Comparison of ENCODE assay signal across 8 mouse cellular contexts in the genomic region with DNA sequence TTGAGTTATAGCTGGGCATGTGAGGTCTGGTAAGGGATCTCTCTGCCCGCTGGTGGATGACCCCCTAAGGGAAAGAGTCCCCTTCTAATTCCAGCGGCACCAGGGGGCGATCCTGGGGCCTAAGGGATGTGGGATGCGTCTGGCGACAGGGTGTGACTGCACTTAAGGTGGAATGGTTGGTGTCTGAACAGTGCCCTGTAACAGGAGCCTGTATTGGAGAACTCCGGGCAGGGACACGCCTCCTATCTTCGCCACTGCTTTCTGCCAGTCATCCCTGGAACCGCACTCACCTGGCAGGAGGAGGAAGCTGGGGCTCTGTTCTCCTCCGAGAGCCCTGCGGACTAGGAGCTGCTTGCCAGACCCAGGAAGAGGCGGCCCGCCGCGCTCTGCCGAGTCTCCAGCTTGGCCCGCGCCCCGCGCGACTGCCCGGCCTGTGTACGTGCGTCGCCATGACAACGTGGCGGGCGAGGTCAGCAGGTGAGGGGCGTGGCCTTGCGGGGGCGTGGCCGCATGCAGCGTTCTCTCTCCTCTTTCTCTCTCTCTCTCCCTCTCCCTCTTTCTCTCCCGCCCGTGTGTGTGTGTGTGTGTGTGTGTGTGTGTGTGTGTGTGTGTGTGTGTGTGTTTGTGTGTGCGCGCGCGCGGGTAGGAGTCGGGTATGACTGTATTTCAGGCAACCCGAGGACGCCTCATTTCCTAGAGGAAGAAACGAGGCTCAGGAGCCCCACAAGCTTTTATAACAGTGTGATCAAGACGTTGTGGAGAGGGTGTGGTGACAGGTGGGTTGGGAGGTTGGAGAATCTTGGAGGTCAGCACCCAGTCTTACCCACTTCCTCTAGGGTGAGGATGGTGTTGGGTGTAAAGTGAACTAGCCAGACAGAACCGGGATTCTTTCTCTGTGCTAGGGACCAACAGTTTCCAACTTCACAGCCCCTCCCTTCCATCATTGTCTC. TPM values are rescaled to one million over a fixed set of nuclear protein-coding genes. Genes with fewer than 3 reads are reported as not detected.
A peak's percentile ranks its signal among the peaks of the same experiment; 100 is the strongest.
DNase-seq lines count a peak whose midpoint lies in the region; ATAC-seq lines count a peak whose summit lies in the region.

A gene (minus strand): TSS at position 424 of the 950 bp plus-strand sequence.

- H3K9me3 ChIP-seq in hindbrain, embryonic 16.5 days (ENCODE audit: control insufficient read depth, low read length), result no peaks in the 10 kb centered on the region
- H3K9me3 ChIP-seq in megakaryocyte, embryonic 14.5 days, result no peaks in the 10 kb centered on the region

- no peaks in the 10 kb centered on the region for H3K36me3 ChIP-seq in hindbrain, embryonic 16.5 days (ENCODE audit: control insufficient read depth, insufficient read depth, low read length)
- H3K36me3 ChIP-seq in megakaryocyte, embryonic 14.5 days (replicated peaks; ENCODE audit: low read length), result no peaks in the 10 kb centered on the region

- intact Hi-C loops in gastrocnemius, postnatal 14 days (cut with DNase I; ENCODE audit: low total_unique reads), result no loop called here
- intact Hi-C loops in left cerebral cortex, postnatal 14 days (cut with DNase I), result loop anchor here (5.0 kb wide), 1 partner anchor 67 kb away; a partner anchor contains a TSS

- ATAC-seq in activated CD4-positive, CD25-positive, alpha-beta regulatory T cell, adult 4 months, result peak; percentile 76
- ATAC-seq in common myeloid progenitor, adult 5-6 weeks (replicated peaks; ENCODE audit: low read depth, poor library complexity, severe bottlenecking), result peak; percentile 67
- ATAC-seq in hindbrain, embryonic 16.5 days, result peak; percentile 85

- H3K27me3 ChIP-seq in hindbrain, embryonic 16.5 days (replicated peaks; ENCODE audit: control insufficient read depth, insufficient read depth, low read length), result peaks cover 3% of the 10 kb centered on the region
- H3K27me3 ChIP-seq in megakaryocyte, embryonic 14.5 days (replicated peaks), result peaks cover 82% of the 10 kb centered on the region

- peak within 1 kb of the TSS; percentile 64 for H3K9ac ChIP-seq in hindbrain, embryonic 16.5 days (ENCODE audit: low read depth, low read length)

- H3K4me2 ChIP-seq in hindbrain, embryonic 16.5 days (ENCODE audit: low read length), result peak within 1 kb of the TSS; percentile 84

- H3K4me3 ChIP-seq in hindbrain, embryonic 16.5 days (ENCODE audit: low read length), result peak within 1 kb of the TSS; percentile 51
- peak within 1 kb of the TSS; percentile 90 for H3K4me3 ChIP-seq in megakaryocyte, embryonic 14.5 days (replicated peaks)

- H3K27ac ChIP-seq in hindbrain, embryonic 16.5 days (ENCODE audit: low read depth, low read length), result peak within 1 kb of the TSS; percentile 45; the same call in 1 of the 2 replicates

- peaks cover 11% of the 10 kb centered on the region for H3K4me1 ChIP-seq in hindbrain, embryonic 16.5 days (ENCODE audit: control insufficient read depth, insufficient read depth, low read depth, low read length)
- peaks cover 22% of the 10 kb centered on the region for H3K4me1 ChIP-seq in megakaryocyte, embryonic 14.5 days

- DNase-seq in gastrocnemius, postnatal 14 days, result peak; percentile 67
- peak; percentile 53 to 57 for DNase-seq in left cerebral cortex, postnatal 14 days (ENCODE audit: low spot score in 2 of 2)
- peak; percentile 45 to 53 for DNase-seq in right cerebral cortex, adult 2 months (ENCODE audit: low spot score in 2 of 2)
- peak; percentile 70 for DNase-seq in urinary bladder, adult 2 months (ENCODE audit: low spot score)

- under 1% methylated on average over 43 of the region's 46 CpGs for WGBS in hindbrain, embryonic 16.5 days

RNA-seq across cellular contexts. Expression of the gene that starts here (rescaled TPM):
- under 1 TPM in 1 of 2 experiments, not detected in 1; 0.85 TPM for polyA plus RNA-seq in activated CD4-positive, CD25-positive, alpha-beta regulatory T cell, adult 4 months (2017; shearing (Covaris generic))
- total RNA-seq in common myeloid progenitor, adult 5-6 weeks (2017), result not detected in 2 replicates
- 1 to 10 TPM; 1.4 to 1.7 TPM for total RNA-seq in gastrocnemius, postnatal 14 days (2021)
- 6.3 and 6.5 TPM in 2 replicates for polyA plus RNA-seq in hindbrain, embryonic 16.5 days (2015; fragmentation: Nextera tagmentation; extraction: Ambion mirVana)
- 1 to 10 TPM; 2.7 to 2.9 TPM for total RNA-seq in left cerebral cortex, postnatal 14 days (2021)
- 0.29 TPM in 1 of 2 replicates, not detected in the other for polyA plus RNA-seq in megakaryocyte, embryonic 14.5 days (2012; ENCODE audit: insufficient read depth, low replicate concordance)
- polyA plus RNA-seq in urinary bladder, adult 2 months (2012; rRNA removed), result 0.95 and 1.3 TPM in 2 replicates

Comparison
In these comparisons a context has a peak if more than half of its experiments do, and no peak if none do; other contexts are left out.
1. Peak in every context shown above with its lines: DNase-seq, ATAC-seq, H3K4me3 ChIP-seq and H3K27ac ChIP-seq.
2. Peak in ATAC-seq in activated CD4-positive, CD25-positive, alpha-beta regulatory T cell, adult 4 months; RNA of the gene not detected or under 1 TPM.
3. Peak in ATAC-seq in common myeloid progenitor, adult 5-6 weeks; RNA of the gene not detected or under 1 TPM.